Mouse (Mus musculus): Measurements from ENCODE around the gene Lmtk3. TPM values are rescaled to one million over a fixed set of nuclear protein-coding genes. Genes with fewer than 3 reads are reported as not detected.

Gene Lmtk3
- not detected for total RNA-seq (2023)

GRCm38 (mm10) chr7:45783511-45784091, at the start of gene Lmtk3:
TSS of gene Lmtk3 (plus strand) at chr7:45783738.

GRCm38 (mm10) chr7:45784524-45785372, 1.2 kb downstream of the Lmtk3 start, which contains the start of gene Sult2b1:
TSS of gene Sult2b1 (minus strand) at chr7:45784669.

GRCm38 (mm10) chr7:45813787-45814779, 30.5 kb downstream of the Lmtk3 start, which contains the start of gene Cyth2:
TSS of gene Cyth2 (minus strand) at chr7:45814581.

DNA sequence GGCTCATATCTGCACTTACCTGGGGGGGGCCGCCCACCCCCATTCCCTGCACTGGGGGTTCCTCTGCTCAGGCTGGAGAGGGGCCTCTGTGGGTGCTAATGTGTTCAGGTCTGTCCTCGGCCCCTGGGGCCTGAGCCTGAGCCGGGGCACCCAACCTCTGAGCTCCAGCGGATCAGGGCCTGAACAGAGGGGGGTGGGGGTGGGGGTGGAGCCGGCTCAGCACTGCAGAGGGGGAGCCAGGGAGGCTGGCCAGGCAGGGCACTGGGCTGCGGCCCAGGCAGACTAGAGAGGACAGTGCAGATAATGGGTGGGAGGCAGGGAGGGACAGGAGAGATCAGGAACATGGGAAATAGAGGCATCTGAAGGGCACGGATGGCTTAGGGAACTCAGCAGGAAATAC, 41.1 kb downstream of the Lmtk3 start, which contains the start of gene Kcnj14:
Gene Kcnj14 (minus strand): TSS at position 185 of the 400 bp plus-strand sequence.

GRCm38 (mm10) chr7:45830427-45831127, 47.0 kb downstream of the Lmtk3 start, which contains the start of gene Grwd1:
TSS of gene Grwd1 (minus strand) at chr7:45830944.

Other genes with a start within 250 kb of the Lmtk3 start
- not detected for gene Hsd17b14, start 228.8 kb upstream of the Lmtk3 start, total RNA-seq (2023)
- 10 to 100 TPM; 39.9 to 42.5 TPM for gene Bcat2, start 213.6 kb upstream of the Lmtk3 start, total RNA-seq (2023)
- gene Fgf21, start 168.2 kb upstream of the Lmtk3 start, total RNA-seq (2023), result not detected
- under 1 TPM in 1 of 2 experiments, not detected in 1; 0.22 TPM for gene Fut1, start 166.4 kb upstream of the Lmtk3 start, total RNA-seq (2023)
- gene Izumo1, start 161.9 kb upstream of the Lmtk3 start, total RNA-seq (2023), result not detected
- gene Rasip1, start 156.2 kb upstream of the Lmtk3 start, total RNA-seq (2023), result 1 to 10 TPM; 1.9 to 2.0 TPM
- under 1 TPM; 0.13 to 0.73 TPM for gene Mamstr, start 143.8 kb upstream of the Lmtk3 start, total RNA-seq (2023)
- gene Fut2, start 117.3 kb upstream of the Lmtk3 start, total RNA-seq (2023), result not detected
- not detected for gene Ntn5, start 99.7 kb upstream of the Lmtk3 start, total RNA-seq (2023)
- under 1 TPM in 1 of 2 experiments, not detected in 1; 0.26 TPM for gene Sec1, start 89.3 kb upstream of the Lmtk3 start, total RNA-seq (2023)
- not detected for gene Car11, start 83.9 kb upstream of the Lmtk3 start, total RNA-seq (2023)
- 1 to 10 TPM; 5.3 TPM for gene Dbp, start 78.7 kb upstream of the Lmtk3 start, total RNA-seq (2023)
- 100 to 1,000 TPM; 782 to 910 TPM for gene Rpl18, start 68.3 kb upstream of the Lmtk3 start, total RNA-seq (2023)
- 10 to 100 TPM; 39.2 to 41.2 TPM for gene Sphk2, start 65.7 kb upstream of the Lmtk3 start, total RNA-seq (2023)
- gene Fam83e, start 62.5 kb upstream of the Lmtk3 start, total RNA-seq (2023), result under 1 TPM; 0.55 to 0.64 TPM
- not detected for gene Spaca4, start 57.9 kb upstream of the Lmtk3 start, total RNA-seq (2023)
- not detected for gene Sult2b1, start 931 bp downstream of the Lmtk3 start, total RNA-seq (2023)
- 10 to 100 TPM; 68.3 to 83.9 TPM for gene Cyth2, start 30.8 kb downstream of the Lmtk3 start, total RNA-seq (2023)
- under 1 TPM; 0.20 to 0.33 TPM for gene Kcnj14, start 41.0 kb downstream of the Lmtk3 start, total RNA-seq (2023)
- gene Grwd1, start 47.2 kb downstream of the Lmtk3 start, total RNA-seq (2023), result 1 to 10 TPM; 5.4 to 5.9 TPM
- gene Kdelr1, start 89.0 kb downstream of the Lmtk3 start, total RNA-seq (2023), result 10 to 100 TPM; 65.3 to 69.5 TPM
- under 1 TPM; 0.15 to 0.22 TPM for gene Grin2d, start 94.6 kb downstream of the Lmtk3 start, total RNA-seq (2023)
- gene Syngr4, start 113.0 kb downstream of the Lmtk3 start, total RNA-seq (2023), result under 1 TPM; 0.82 to 0.85 TPM
- gene Tmem143, start 113.2 kb downstream of the Lmtk3 start, total RNA-seq (2023), result 1 to 10 TPM; 7.0 to 7.5 TPM
- 100 to 1,000 TPM; 379 to 407 TPM for gene Emp3, start 137.7 kb downstream of the Lmtk3 start, total RNA-seq (2023)
- 1 to 10 TPM; 4.8 to 7.6 TPM for gene Ccdc114, start 140.3 kb downstream of the Lmtk3 start, total RNA-seq (2023)
- not detected for gene Abcc6, start 246.6 kb downstream of the Lmtk3 start, total RNA-seq (2023)
- gene Nomo1, start 250.0 kb downstream of the Lmtk3 start, total RNA-seq (2023), result 10 to 100 TPM; 29.1 to 36.7 TPM

All from neutrophil, adult 83 days (primary cell).